Mouse (Mus musculus): ENCODE data around the gene Aldh2.

The Aldh2 gene

DNA sequence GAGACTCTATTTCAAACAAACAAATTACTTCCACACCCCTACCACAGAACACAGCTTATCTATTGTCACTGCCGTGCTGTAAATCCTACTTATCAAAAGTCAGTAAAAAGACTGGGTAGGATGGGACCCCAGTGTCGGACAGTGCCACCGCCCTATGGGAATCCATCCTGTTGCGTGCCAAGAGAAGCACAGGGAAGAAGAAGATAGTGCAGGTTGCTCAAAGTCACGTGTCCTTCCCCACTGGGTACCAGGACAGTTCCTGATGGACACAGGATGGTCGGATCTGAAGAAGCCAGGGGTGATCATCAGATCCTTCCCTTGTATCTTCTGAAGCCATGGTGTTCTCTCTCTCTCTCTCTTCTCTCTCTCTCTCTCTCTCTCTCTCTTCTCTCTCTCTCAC is 2.1 kb upstream of the Aldh2 start:
- no peak for DNase-seq (ENCODE audit: low spot score)

DNA sequence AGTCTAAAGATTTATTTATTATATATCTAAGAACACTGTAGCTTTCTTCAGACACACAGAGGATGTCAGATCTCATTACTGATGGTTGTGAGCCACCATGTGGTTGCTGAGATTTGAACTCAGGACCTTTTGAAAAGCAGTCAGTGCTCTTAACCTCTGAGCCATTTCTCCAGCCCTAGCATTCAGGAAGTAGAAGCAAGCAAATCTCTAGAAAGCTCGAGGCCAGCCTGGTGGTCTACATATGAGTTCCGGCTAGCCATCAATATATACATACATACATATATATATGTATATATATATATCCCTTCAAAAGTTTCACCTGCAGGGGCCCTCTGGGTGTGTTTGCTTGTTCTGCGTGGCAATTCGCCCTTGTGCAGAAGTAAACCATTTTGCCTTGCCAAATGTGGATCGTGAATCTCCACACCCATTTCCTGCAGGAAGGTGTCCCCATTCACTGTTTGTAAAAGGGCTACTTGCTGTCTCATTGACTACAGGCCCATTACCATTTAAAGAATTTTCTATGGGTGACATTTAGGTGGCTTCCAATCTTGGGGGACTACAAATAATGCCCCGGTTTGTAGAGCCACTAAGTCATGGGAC is 1.2 kb upstream of the Aldh2 start:
- DNase-seq (ENCODE audit: low spot score), result no peak

GRCm38 (mm10) chr5:121592816-121593407 is 712 bp downstream of the Aldh2 start:
- DNase-seq (ENCODE audit: low spot score), result no peak

DNA sequence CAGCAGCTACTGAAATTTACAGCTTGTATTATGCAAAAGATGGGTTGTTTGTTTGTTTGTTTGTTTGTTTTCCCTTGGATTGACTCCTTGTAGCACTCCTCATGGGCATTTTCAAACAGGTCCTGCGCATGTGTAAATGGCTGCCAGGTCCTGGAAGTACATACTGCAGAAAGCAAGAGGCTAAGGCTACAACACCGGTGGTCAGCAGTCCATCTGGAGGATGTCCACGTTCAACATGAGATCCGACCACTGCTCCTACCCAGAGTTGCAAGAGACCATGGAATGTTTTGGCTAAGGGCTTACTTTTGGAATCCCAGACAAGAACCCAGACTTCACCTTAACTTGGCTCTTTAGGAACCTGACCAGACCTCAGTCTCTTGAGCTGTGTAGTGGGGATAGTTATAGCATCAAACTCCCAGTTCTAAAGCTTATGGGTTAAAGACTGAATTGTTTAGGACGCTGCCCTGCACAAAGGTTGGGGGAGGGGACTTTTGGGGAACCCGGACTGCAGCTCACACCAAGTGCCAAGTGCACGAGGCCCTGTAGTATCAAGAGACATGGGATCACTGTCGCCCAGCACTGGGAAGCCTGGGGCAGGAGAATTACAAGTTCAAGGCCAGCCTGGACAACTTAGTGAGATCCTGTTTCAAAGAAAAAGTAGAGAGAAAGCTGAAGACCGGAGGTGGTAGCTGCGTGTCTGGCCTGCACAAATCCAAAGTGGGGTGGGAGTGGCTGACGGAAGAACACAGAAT is 1.4 kb downstream of the Aldh2 start:
- DNase-seq (ENCODE audit: low spot score), result no peak

GRCm38 (mm10) chr5:121591417-121592063 is 2.1 kb downstream of the Aldh2 start:
- peak; percentile 50 for DNase-seq (ENCODE audit: low spot score)

GRCm38 (mm10) chr5:121589928-121590327 is 3.7 kb downstream of the Aldh2 start:
- no peak for DNase-seq (ENCODE audit: low spot score)

DNA sequence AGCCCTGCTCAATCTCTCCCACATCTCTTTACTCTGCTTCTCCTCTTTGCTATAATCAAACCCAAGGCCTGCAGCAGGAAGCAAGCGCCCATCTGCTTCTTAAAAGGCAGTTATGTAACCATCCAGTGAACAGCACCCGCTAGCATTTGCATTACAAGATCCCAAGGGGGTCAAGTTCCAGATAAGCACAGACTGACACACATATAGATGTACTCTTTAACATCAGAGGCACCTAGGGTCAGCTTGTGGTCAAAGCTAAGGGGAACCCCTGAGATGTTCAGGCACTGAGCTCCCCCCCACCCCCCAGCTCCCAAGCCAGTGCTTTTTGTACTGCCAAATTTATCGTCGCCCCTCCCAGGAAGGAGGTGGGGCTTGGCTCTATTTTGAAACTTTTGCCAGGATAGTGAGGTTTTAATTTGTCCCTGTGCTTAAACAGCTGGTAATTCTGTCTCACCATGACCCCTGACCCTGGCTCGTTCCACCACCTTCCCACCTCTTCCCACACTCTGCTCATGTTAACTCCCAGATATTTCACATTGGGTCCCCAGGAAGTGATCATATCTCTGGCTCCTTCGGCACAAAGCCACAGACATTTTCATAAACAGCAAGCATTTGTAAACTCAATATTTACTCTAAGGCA is 7.1 kb downstream of the Aldh2 start:
- DNase-seq (ENCODE audit: low spot score), result no peak

- DNase-seq (ENCODE audit: low spot score), result no peak
These were observed 7.9 kb downstream of the Aldh2 start for GRCm38 (mm10) chr5:121585699-121586098.

- no peak for DNase-seq (ENCODE audit: low spot score)
These were observed 8.6 kb downstream of the Aldh2 start for GRCm38 (mm10) chr5:121585005-121585404.

- peak; percentile 91 for DNase-seq (ENCODE audit: low spot score)
These were observed 9.7 kb downstream of the Aldh2 start for GRCm38 (mm10) chr5:121583765-121584501.

DNA sequence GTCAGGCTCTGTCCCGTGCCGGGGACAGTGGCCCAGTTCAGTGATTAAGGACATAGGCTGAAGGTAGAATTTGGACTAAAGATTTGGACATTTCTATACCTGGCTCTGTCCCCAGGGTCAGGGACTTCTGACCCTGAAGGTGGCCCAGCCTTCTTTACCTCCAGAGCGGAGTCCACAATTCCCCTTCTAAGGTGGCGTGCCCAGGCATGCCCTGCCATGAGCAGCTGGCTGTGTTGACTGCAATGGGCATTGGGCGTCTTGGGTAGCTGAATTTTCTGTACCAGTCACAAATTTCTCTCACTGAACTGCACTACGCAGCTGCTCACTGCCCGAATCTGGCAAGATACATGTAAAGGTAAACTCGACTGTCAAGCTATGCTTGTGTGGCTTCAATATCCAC is 11.7 kb downstream of the Aldh2 start:
- no peak for DNase-seq (ENCODE audit: low spot score)

GRCm38 (mm10) chr5:121576927-121577488 is 16.6 kb downstream of the Aldh2 start:
- DNase-seq (ENCODE audit: low spot score), result no peak

DNA sequence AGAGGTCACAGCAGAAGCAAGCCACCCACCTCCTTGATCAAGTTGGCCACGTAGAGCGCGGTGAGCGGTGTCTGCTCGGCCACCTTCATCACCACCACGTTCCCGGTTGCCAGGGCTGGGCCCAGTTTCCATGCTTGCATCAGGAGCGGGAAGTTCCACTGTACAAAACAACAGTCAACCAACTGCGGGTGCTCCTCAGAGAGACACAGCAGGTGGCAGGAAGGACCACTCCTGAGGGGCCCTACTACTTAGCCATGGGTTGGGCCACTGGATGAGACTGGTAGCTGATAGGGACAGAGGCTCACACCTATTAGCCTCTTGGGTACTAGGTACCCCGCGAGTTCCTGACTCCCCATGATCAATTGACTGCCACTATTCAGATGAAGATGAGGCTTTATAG is 17.8 kb downstream of the Aldh2 start:
- no peak for DNase-seq (ENCODE audit: low spot score)

- no peak for DNase-seq (ENCODE audit: low spot score)
These were observed 19.5 kb downstream of the Aldh2 start for GRCm38 (mm10) chr5:121574145-121574544.

DNA sequence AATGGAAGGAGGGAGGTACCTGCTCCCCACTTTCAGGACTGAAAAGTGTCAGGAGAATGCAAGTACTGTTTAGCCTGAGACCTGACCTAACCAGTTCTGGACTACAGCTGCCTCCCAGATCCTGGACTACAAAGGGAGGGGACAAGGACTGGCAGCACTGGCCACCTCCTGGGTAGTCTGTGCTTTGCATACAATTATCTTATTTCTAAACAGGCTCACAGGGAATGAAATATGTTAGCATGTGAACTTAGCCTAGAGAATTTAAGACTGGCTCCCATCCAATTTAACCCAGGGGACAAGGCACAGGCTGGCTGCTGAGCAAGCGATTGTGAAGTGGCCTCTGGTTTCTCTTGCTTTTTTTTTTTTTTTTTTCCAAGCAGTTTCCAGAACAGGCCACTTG is 22.8 kb downstream of the Aldh2 start:
- DNase-seq (ENCODE audit: low spot score), result no peak

GRCm38 (mm10) chr5:121569881-121570420 is 23.7 kb downstream of the Aldh2 start:
- no peak for DNase-seq (ENCODE audit: low spot score)

GRCm38 (mm10) chr5:121566035-121566681 is 27.5 kb downstream of the Aldh2 start:
- DNase-seq (ENCODE audit: low spot score), result no peak

DNA sequence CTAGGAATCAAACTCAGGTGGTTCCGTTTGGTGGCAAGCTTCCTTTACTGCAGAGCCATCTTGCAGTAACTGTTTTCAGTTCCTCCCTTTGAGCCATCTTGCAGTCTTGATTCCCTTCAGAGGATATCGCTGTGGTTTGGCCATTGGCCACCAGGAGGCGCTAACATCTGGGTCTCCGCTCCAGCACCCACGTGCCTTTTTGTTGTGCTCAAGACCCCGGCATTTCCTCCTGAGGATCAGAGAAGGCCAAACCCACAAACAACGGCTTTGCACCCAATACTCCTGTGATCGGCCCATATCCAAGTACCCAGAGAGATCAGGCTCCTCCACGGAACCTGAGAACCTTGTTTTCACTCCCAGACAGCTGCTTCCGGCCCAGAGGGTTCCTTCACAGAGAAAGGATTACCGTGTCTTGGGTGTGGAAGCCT is 29.1 kb downstream of the Aldh2 start:
- DNase-seq (ENCODE audit: low spot score), result peak; percentile 58

- no peak for DNase-seq (ENCODE audit: low spot score)
These were observed 31.2 kb downstream of the Aldh2 start for GRCm38 (mm10) chr5:121562436-121562835.

- DNase-seq (ENCODE audit: low spot score), result no peak
These were observed 44.4 kb downstream of the Aldh2 start for GRCm38 (mm10) chr5:121549196-121549595.

DNA sequence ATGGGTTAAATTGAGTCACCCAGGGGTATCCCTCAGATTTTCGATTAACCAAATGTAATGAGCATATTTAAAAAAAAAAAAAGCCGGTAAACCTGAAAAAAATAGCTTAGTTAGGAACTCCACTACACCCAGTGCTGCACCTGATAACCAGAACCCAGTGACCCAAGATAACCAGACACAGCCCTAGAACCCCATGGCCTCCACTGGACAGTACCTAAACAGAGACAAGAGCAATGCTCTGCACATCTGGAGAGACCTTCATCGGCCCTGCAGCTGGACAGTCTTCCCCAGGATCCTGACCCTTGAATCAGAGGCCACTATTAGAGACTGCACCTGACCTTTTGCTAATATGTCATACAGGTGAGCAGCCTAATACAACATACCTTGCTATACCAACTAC is 46.5 kb downstream of the Aldh2 start:
- no peak for DNase-seq (ENCODE audit: low spot score)
